ENCODE assay signal across 26 mouse cellular contexts in the genomic region with DNA sequence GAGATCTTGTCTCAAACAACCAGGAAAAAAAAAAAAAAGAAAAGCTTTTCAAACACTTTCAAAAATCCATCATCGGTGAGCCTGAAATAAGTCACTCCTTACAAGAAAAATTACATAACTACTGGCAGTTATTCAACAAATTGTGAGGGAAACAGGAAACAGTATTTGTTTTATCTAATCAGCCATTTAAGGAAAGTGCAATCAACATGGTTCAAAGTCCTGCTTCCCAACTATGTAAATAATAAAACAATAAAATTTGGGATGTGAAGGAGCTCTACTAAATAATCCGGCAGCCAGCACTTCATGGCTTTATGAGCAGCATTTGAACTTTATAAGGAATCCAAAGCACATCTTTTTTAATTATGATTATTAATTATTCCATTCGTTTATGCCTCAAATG. TPM values are rescaled to one million over a fixed set of nuclear protein-coding genes. Genes with fewer than 3 reads are reported as not detected.
"Had no signal": no experiment of that assay in that cellular context is flagged by ENCODE, and none has a peak within 500 bp of the region (broad histone marks: within the 10 kb centered on the region; RNA-seq: fewer than 3 reads in every experiment).

No protein-coding gene starts in this region.

- DNase-seq: kidney, adult 2 months; kidney, postnatal 10 days; kidney, postnatal 4 days; left cerebral cortex, postnatal 4 days; lung, postnatal 4 days; right cerebral cortex, adult 18-20 months; right cerebral cortex, postnatal 14 days; right cerebral cortex, postnatal 4 days; spleen, adult 18-20 months; thymus, postnatal 25 days had no signal

- H3K4me3 ChIP-seq: limb, embryonic 12.5 days; limb, embryonic 15.5 days; liver, embryonic 12.5 days; liver, embryonic 15.5 days; lung, embryonic 15.5 days; midbrain, embryonic 15.5 days; neural tube, embryonic 12.5 days; neural tube, embryonic 15.5 days; stomach, embryonic 15.5 days had no signal

- H3K27me3 ChIP-seq: limb, embryonic 12.5 days; limb, embryonic 15.5 days; liver, embryonic 15.5 days; lung, embryonic 15.5 days; midbrain, embryonic 15.5 days; neural tube, embryonic 12.5 days; neural tube, embryonic 15.5 days; stomach, embryonic 15.5 days had no signal

- H3K27ac ChIP-seq: limb, embryonic 12.5 days; limb, embryonic 15.5 days; liver, embryonic 12.5 days; liver, embryonic 15.5 days; lung, embryonic 15.5 days; midbrain, embryonic 15.5 days; neural tube, embryonic 12.5 days; neural tube, embryonic 15.5 days; stomach, embryonic 15.5 days had no signal

- ATAC-seq: liver, embryonic 12.5 days; midbrain, embryonic 15.5 days had no signal

- H3K4me2 ChIP-seq: limb, embryonic 12.5 days; limb, embryonic 15.5 days; liver, embryonic 12.5 days; liver, embryonic 15.5 days; lung, embryonic 15.5 days; midbrain, embryonic 11.5 days; midbrain, embryonic 15.5 days; neural tube, embryonic 12.5 days; neural tube, embryonic 15.5 days; stomach, embryonic 15.5 days had no signal

- H3K9ac ChIP-seq: limb, embryonic 12.5 days; limb, embryonic 15.5 days; liver, embryonic 12.5 days; liver, embryonic 15.5 days; lung, embryonic 15.5 days; midbrain, embryonic 15.5 days; neural tube, embryonic 12.5 days; neural tube, embryonic 15.5 days; stomach, embryonic 15.5 days had no signal

- H3K9me3 ChIP-seq: limb, embryonic 12.5 days; limb, embryonic 15.5 days; liver, embryonic 12.5 days; liver, embryonic 15.5 days; lung, embryonic 15.5 days; midbrain, embryonic 15.5 days; neural tube, embryonic 12.5 days; neural tube, embryonic 15.5 days; stomach, embryonic 15.5 days had no signal

- H3K36me3 ChIP-seq: limb, embryonic 12.5 days; limb, embryonic 15.5 days; liver, embryonic 12.5 days; liver, embryonic 15.5 days; lung, embryonic 15.5 days; midbrain, embryonic 15.5 days; neural tube, embryonic 12.5 days; neural tube, embryonic 15.5 days; stomach, embryonic 15.5 days had no signal

- H3K4me1 ChIP-seq: limb, embryonic 15.5 days; liver, embryonic 12.5 days; liver, embryonic 15.5 days; lung, embryonic 15.5 days; midbrain, embryonic 15.5 days; neural tube, embryonic 12.5 days; neural tube, embryonic 15.5 days; stomach, embryonic 15.5 days had no signal

RNA-seq across cellular contexts. Expression of a gene that starts 24.1 kb away (rescaled TPM):
- total RNA-seq: layer of hippocampus, adult 18-20 months; layer of hippocampus, postnatal 14 days; left cerebral cortex, adult 8-10 months; left cerebral cortex, postnatal 14 days; left cerebral cortex, postnatal 4 days; megakaryocyte progenitor cell, adult 5-6 weeks; megakaryocyte-erythroid progenitor cell, adult 5-6 weeks had no signal
- polyA plus RNA-seq: limb, embryonic 12.5 days; liver, embryonic 12.5 days; liver, embryonic 15.5 days; midbrain, embryonic 11.5 days; midbrain, embryonic 15.5 days; neural tube, embryonic 12.5 days; neural tube, embryonic 15.5 days had no signal
